Comparison of ENCODE assay signal across 8 mouse cellular contexts in the genomic region with DNA sequence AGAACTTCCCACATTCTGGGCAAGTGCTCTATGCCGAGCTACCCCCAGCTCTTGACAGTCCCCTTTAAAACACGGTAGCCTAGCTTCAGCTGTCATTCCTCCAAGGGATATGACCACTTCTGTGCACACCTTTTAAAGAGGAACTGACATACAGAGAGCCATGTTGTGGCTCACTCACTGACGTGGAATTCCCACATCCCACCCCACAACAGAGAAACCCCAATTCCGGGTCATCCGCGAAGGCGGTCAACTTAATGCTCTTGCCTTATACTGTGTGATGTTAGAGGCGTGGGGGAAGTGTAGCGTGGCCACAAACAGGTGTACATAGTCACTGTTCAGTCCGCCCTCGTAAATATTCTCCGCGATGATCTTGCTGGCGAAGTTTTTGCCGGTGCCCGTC. TPM values are rescaled to one million over a fixed set of nuclear protein-coding genes. Genes with fewer than 3 reads are reported as not detected.
A peak's percentile ranks its signal among the peaks of the same experiment; 100 is the strongest.
DNase-seq lines count a peak whose midpoint lies in the region; ATAC-seq and TF ChIP-seq lines count a peak whose summit lies in the region.

No protein-coding gene starts in this region.

- TF ChIP-seq EP300 in ES-Bruce4 (IDR thresholded peaks at IDR 0.05; ENCODE audit: insufficient read depth, low read depth, low read length), result no peak
- no peak for TF ChIP-seq EP300 in lung, postnatal 0 days (IDR thresholded peaks at IDR 0.05)
- TF ChIP-seq EP300 in stomach, postnatal 0 days (optimal IDR thresholded peaks at IDR 0.05), result no peak

- H3K27ac ChIP-seq in heart, embryonic 11.5 days (ENCODE audit: low read depth, low read length), result no peak overlapping the region
- no peak overlapping the region for H3K27ac ChIP-seq in ES-Bruce4 (ENCODE audit: insufficient read depth, low read length)
- H3K27ac ChIP-seq in forebrain, postnatal 0 days (ENCODE audit: low read depth, low read length), result no peak overlapping the region
- peak overlapping the region; percentile 79; the same call in 1 of the 2 replicates for H3K27ac ChIP-seq in lung, postnatal 0 days (ENCODE audit: low read length)
- H3K27ac ChIP-seq in stomach, postnatal 0 days (replicated peaks), result peak overlapping the region; percentile 86

- no peaks in the 10 kb centered on the region for H3K27me3 ChIP-seq in heart, embryonic 11.5 days (ENCODE audit: control insufficient read depth, insufficient read depth, low read length)
- no peaks in the 10 kb centered on the region for H3K27me3 ChIP-seq in ES-Bruce4 (ENCODE audit: control insufficient read depth, insufficient read depth, low read length, poor library complexity, severe bottlenecking)
- no peaks in the 10 kb centered on the region for H3K27me3 ChIP-seq in forebrain, postnatal 0 days (ENCODE audit: insufficient read depth, low read length)
- no peaks in the 10 kb centered on the region for H3K27me3 ChIP-seq in lung, postnatal 0 days (replicated peaks; ENCODE audit: insufficient read depth, low read length)
- H3K27me3 ChIP-seq in stomach, postnatal 0 days (ENCODE audit: control insufficient read depth, insufficient read depth, low read length), result no peaks in the 10 kb centered on the region

- H3K36me3 ChIP-seq in heart, embryonic 11.5 days (ENCODE audit: control insufficient read depth, insufficient read depth, low read length), result peaks cover 9% of the 10 kb centered on the region; the same call in 1 of the 2 replicates
- peaks cover 18% of the 10 kb centered on the region for H3K36me3 ChIP-seq in ES-Bruce4 (ENCODE audit: control insufficient read depth, insufficient read depth, low read length, poor library complexity, severe bottlenecking)
- peaks cover 34% of the 10 kb centered on the region for H3K36me3 ChIP-seq in forebrain, postnatal 0 days (ENCODE audit: insufficient read depth)
- H3K36me3 ChIP-seq in lung, postnatal 0 days (ENCODE audit: insufficient read depth, low read length), result peaks cover 8% of the 10 kb centered on the region; the same call in 1 of the 2 replicates
- H3K36me3 ChIP-seq in stomach, postnatal 0 days (ENCODE audit: control insufficient read depth, insufficient read depth, low read length), result peaks cover 15% of the 10 kb centered on the region

- DNase-seq in heart, adult 9 months (ENCODE audit: low spot score in 2 of 2), result no peak
- DNase-seq in forebrain, postnatal 0 days, result no peak
- DNase-seq in lung, postnatal 0 days (ENCODE audit: low spot score), result peak; percentile 40
- DNase-seq in stomach, postnatal 0 days (ENCODE audit: low spot score), result no peak
- no peak for DNase-seq in ovary, adult 18-20 months (ENCODE audit: low spot score)
- no peak for DNase-seq in embryo, embryonic 9.5 days (ENCODE audit: extremely low spot score)

- H3K4me1 ChIP-seq in heart, embryonic 11.5 days (ENCODE audit: control insufficient read depth, insufficient read depth, low read length), result peaks cover 10% of the 10 kb centered on the region
- H3K4me1 ChIP-seq in ES-Bruce4 (ENCODE audit: control insufficient read depth, insufficient read depth, low read length), result no peaks in the 10 kb centered on the region
- peaks cover 15% of the 10 kb centered on the region; the same call in 1 of the 2 replicates for H3K4me1 ChIP-seq in forebrain, postnatal 0 days (ENCODE audit: insufficient read depth)
- H3K4me1 ChIP-seq in lung, postnatal 0 days (ENCODE audit: insufficient read depth, low read depth, low read length), result peaks cover 10% of the 10 kb centered on the region; the same call in 1 of the 2 replicates
- 0 out of 2 replicates have a peak, but pooled peaks cover 9% of the 10 kb centered on the region for H3K4me1 ChIP-seq in stomach, postnatal 0 days (replicated peaks; ENCODE audit: control insufficient read depth, insufficient read depth)

- TF ChIP-seq POLR2A in ES-Bruce4 (IDR thresholded peaks at IDR 0.05; ENCODE audit: insufficient read depth, low read length), result no peak

- peak overlapping the region; percentile 90 for H3K9ac ChIP-seq in heart, embryonic 11.5 days (ENCODE audit: low read depth, low read length)
- H3K9ac ChIP-seq in ES-Bruce4 (ENCODE audit: low read depth, poor library complexity, severe bottlenecking), result peak overlapping the region; percentile 72
- peak overlapping the region; percentile 88 for H3K9ac ChIP-seq in forebrain, postnatal 0 days
- peak overlapping the region; percentile 91 for H3K9ac ChIP-seq in lung, postnatal 0 days (replicated peaks; ENCODE audit: low read depth)
- peak overlapping the region; percentile 96 for H3K9ac ChIP-seq in stomach, postnatal 0 days (ENCODE audit: low read length)

- TF ChIP-seq CTCF in ES-Bruce4 (IDR thresholded peaks at IDR 0.05; ENCODE audit: low read depth, low read length), result no peak
- TF ChIP-seq CTCF in forebrain, postnatal 0 days (IDR thresholded peaks at IDR 0.05; ENCODE audit: low read depth), result no peak
- no peak for TF ChIP-seq CTCF in lung, postnatal 0 days (IDR thresholded peaks at IDR 0.05)
- no peak for TF ChIP-seq CTCF in stomach, postnatal 0 days (IDR thresholded peaks at IDR 0.05; ENCODE audit: low read depth)

- no peak for ATAC-seq in heart, embryonic 11.5 days (replicated peaks; ENCODE audit: insufficient number of reproducible peaks, low FRiP score, low TSS enrichment)
- no peak; the same call in 1 of the 2 replicates for ATAC-seq in forebrain, postnatal 0 days
- 0 out of 2 replicates have a peak, but pooled peaks have one; percentile 0 for ATAC-seq in lung, postnatal 0 days
- ATAC-seq in stomach, postnatal 0 days (ENCODE audit: low FRiP score, low TSS enrichment), result 0 out of 2 replicates have a peak, but pooled peaks have one; percentile 19

- 22% methylated on average over 16 of the region's 16 CpGs for WGBS in heart, embryonic 11.5 days (ENCODE audit: insufficient replicate concordance)
- 24% methylated on average over 16 of the region's 16 CpGs for WGBS in forebrain, postnatal 0 days
- WGBS in lung, postnatal 0 days, result 15% methylated on average over 16 of the region's 16 CpGs
- 7% methylated on average over 16 of the region's 16 CpGs for WGBS in stomach, postnatal 0 days

- H3K4me2 ChIP-seq in heart, embryonic 11.5 days, result peak overlapping the region; percentile 68
- peak overlapping the region; percentile 83 for H3K4me2 ChIP-seq in forebrain, postnatal 0 days (ENCODE audit: low read depth)
- peak overlapping the region; percentile 93 for H3K4me2 ChIP-seq in lung, postnatal 0 days (replicated peaks; ENCODE audit: low read depth, low read length)
- peak overlapping the region; percentile 93 for H3K4me2 ChIP-seq in stomach, postnatal 0 days (replicated peaks; ENCODE audit: low read depth)

- no peaks in the 10 kb centered on the region for H3K9me3 ChIP-seq in heart, embryonic 11.5 days (replicated peaks; ENCODE audit: control insufficient read depth, low read length)
- no peaks in the 10 kb centered on the region for H3K9me3 ChIP-seq in ES-Bruce4 (replicated peaks; ENCODE audit: control insufficient read depth, insufficient read depth, low read length, poor library complexity, severe bottlenecking)
- H3K9me3 ChIP-seq in forebrain, postnatal 0 days (ENCODE audit: low read length), result no peaks in the 10 kb centered on the region
- no peaks in the 10 kb centered on the region for H3K9me3 ChIP-seq in lung, postnatal 0 days (ENCODE audit: low read length)
- H3K9me3 ChIP-seq in stomach, postnatal 0 days (ENCODE audit: control insufficient read depth, low read length), result no peaks in the 10 kb centered on the region

- H3K4me3 ChIP-seq in heart, embryonic 11.5 days (ENCODE audit: low read depth, low read length), result peak overlapping the region; percentile 98
- H3K4me3 ChIP-seq in ES-Bruce4 (ENCODE audit: low read depth, low read length), result peak overlapping the region; percentile 84
- peak overlapping the region; percentile 96 for H3K4me3 ChIP-seq in forebrain, postnatal 0 days (ENCODE audit: low read depth, low read length)
- peak overlapping the region; percentile 91 for H3K4me3 ChIP-seq in lung, postnatal 0 days (ENCODE audit: low read depth, low read length)
- H3K4me3 ChIP-seq in stomach, postnatal 0 days (ENCODE audit: low read depth, low read length), result peak overlapping the region; percentile 98

RNA-seq across cellular contexts. Expression of gene Tor1a, which starts 0.9 kb away (rescaled TPM):
- polyA plus RNA-seq in heart, embryonic 11.5 days (2014; fragmentation: Nextera tagmentation; extraction: Ambion mirVana), result 54.9 and 57.6 TPM in 2 replicates
- 27.5 and 31.0 TPM in 2 replicates for polyA plus RNA-seq in ES-Bruce4 (2011; ENCODE audit: insufficient read depth, insufficient read length, low read depth, missing spikeins)
- total RNA-seq in forebrain, postnatal 0 days (2014; rRNA removed), result 53.6 and 71.6 TPM in 2 replicates
- 97.3 and 105 TPM in 2 replicates for polyA plus RNA-seq in forebrain, postnatal 0 days (2015; fragmentation: Nextera tagmentation; extraction: Ambion mirVana)
- polyA plus RNA-seq in lung, postnatal 0 days (2015; fragmentation: Nextera tagmentation; extraction: Ambion mirVana), result 54.6 and 57.5 TPM in 2 replicates
- 49.1 and 51.2 TPM in 2 replicates for polyA plus RNA-seq in stomach, postnatal 0 days (2015; fragmentation: Nextera tagmentation; extraction: Ambion mirVana)

RNA-seq across cellular contexts. Expression of gene Tor1b, which starts 14.1 kb away (rescaled TPM):
- polyA plus RNA-seq in heart, embryonic 11.5 days (2014; fragmentation: Nextera tagmentation; extraction: Ambion mirVana), result 23.3 and 23.7 TPM in 2 replicates
- polyA plus RNA-seq in ES-Bruce4 (2011; ENCODE audit: insufficient read depth, insufficient read length, low read depth, missing spikeins), result 21.7 and 22.3 TPM in 2 replicates
- total RNA-seq in forebrain, postnatal 0 days (2014; rRNA removed), result 30.4 and 40.0 TPM in 2 replicates
- polyA plus RNA-seq in forebrain, postnatal 0 days (2015; fragmentation: Nextera tagmentation; extraction: Ambion mirVana), result 14.5 and 16.9 TPM in 2 replicates
- polyA plus RNA-seq in lung, postnatal 0 days (2015; fragmentation: Nextera tagmentation; extraction: Ambion mirVana), result 23.3 and 24.6 TPM in 2 replicates
- 20.1 and 21.8 TPM in 2 replicates for polyA plus RNA-seq in stomach, postnatal 0 days (2015; fragmentation: Nextera tagmentation; extraction: Ambion mirVana)

RNA-seq across cellular contexts. Expression of gene BC005624, which starts 15.2 kb away (rescaled TPM):
- polyA plus RNA-seq in heart, embryonic 11.5 days (2014; fragmentation: Nextera tagmentation; extraction: Ambion mirVana), result 31.4 and 33.0 TPM in 2 replicates
- polyA plus RNA-seq in ES-Bruce4 (2011; ENCODE audit: insufficient read depth, insufficient read length, low read depth, missing spikeins), result 30.9 and 43.6 TPM in 2 replicates
- 43.3 and 47.1 TPM in 2 replicates for total RNA-seq in forebrain, postnatal 0 days (2014; rRNA removed)
- 76.1 and 84.6 TPM in 2 replicates for polyA plus RNA-seq in forebrain, postnatal 0 days (2015; fragmentation: Nextera tagmentation; extraction: Ambion mirVana)
- 41.0 and 43.6 TPM in 2 replicates for polyA plus RNA-seq in lung, postnatal 0 days (2015; fragmentation: Nextera tagmentation; extraction: Ambion mirVana)
- 29.5 TPM in 2 replicates for polyA plus RNA-seq in stomach, postnatal 0 days (2015; fragmentation: Nextera tagmentation; extraction: Ambion mirVana)

RNA-seq across cellular contexts. Expression of gene Usp20, which starts 15.3 kb away (rescaled TPM):
- 11.2 and 14.8 TPM in 2 replicates for polyA plus RNA-seq in heart, embryonic 11.5 days (2014; fragmentation: Nextera tagmentation; extraction: Ambion mirVana)
- 7.2 and 10.5 TPM in 2 replicates for polyA plus RNA-seq in ES-Bruce4 (2011; ENCODE audit: insufficient read depth, insufficient read length, low read depth, missing spikeins)
- 37.9 and 38.1 TPM in 2 replicates for total RNA-seq in forebrain, postnatal 0 days (2014; rRNA removed)
- 23.7 and 31.9 TPM in 2 replicates for polyA plus RNA-seq in forebrain, postnatal 0 days (2015; fragmentation: Nextera tagmentation; extraction: Ambion mirVana)
- polyA plus RNA-seq in lung, postnatal 0 days (2015; fragmentation: Nextera tagmentation; extraction: Ambion mirVana), result 8.4 and 9.6 TPM in 2 replicates
- polyA plus RNA-seq in stomach, postnatal 0 days (2015; fragmentation: Nextera tagmentation; extraction: Ambion mirVana), result 8.9 and 9.0 TPM in 2 replicates

RNA-seq across cellular contexts. Expression of gene Ptges, which starts 37.2 kb away (rescaled TPM):
- polyA plus RNA-seq in heart, embryonic 11.5 days (2014; fragmentation: Nextera tagmentation; extraction: Ambion mirVana), result 3.1 and 3.6 TPM in 2 replicates
- 8.7 and 9.4 TPM in 2 replicates for polyA plus RNA-seq in ES-Bruce4 (2011; ENCODE audit: insufficient read depth, insufficient read length, low read depth, missing spikeins)
- 4.2 and 6.3 TPM in 2 replicates for total RNA-seq in forebrain, postnatal 0 days (2014; rRNA removed)
- 4.8 TPM in 2 replicates for polyA plus RNA-seq in forebrain, postnatal 0 days (2015; fragmentation: Nextera tagmentation; extraction: Ambion mirVana)
- polyA plus RNA-seq in lung, postnatal 0 days (2015; fragmentation: Nextera tagmentation; extraction: Ambion mirVana), result 20.0 and 29.8 TPM in 2 replicates
- polyA plus RNA-seq in stomach, postnatal 0 days (2015; fragmentation: Nextera tagmentation; extraction: Ambion mirVana), result 28.3 and 29.2 TPM in 2 replicates

Comparison
In these comparisons a context has a peak if more than half of its experiments do, and no peak if none do; other contexts are left out.
1. ATAC-seq: peak in lung, postnatal 0 days (single experiment) and stomach, postnatal 0 days (single experiment); none in heart, embryonic 11.5 days (single experiment) and forebrain, postnatal 0 days (single experiment).
2. H3K27ac ChIP-seq: peak in lung, postnatal 0 days (single experiment) and stomach, postnatal 0 days (single experiment); none in heart, embryonic 11.5 days (single experiment), ES-Bruce4 (single experiment) and forebrain, postnatal 0 days (single experiment).
3. Peak in every context shown above with its lines, with median percentiles within 50 percentile points of each other: H3K4me2 ChIP-seq, H3K4me3 ChIP-seq and H3K9ac ChIP-seq.